Mouse (Mus musculus): ENCODE results near the gene Fgfr1op. TPM values are rescaled to one million over a fixed set of nuclear protein-coding genes. Genes with fewer than 3 reads are reported as not detected.

Fgfr1op gene
- polyA plus RNA-seq, 1 experiment from 2014 or later, result 55.2 TPM

DNA sequence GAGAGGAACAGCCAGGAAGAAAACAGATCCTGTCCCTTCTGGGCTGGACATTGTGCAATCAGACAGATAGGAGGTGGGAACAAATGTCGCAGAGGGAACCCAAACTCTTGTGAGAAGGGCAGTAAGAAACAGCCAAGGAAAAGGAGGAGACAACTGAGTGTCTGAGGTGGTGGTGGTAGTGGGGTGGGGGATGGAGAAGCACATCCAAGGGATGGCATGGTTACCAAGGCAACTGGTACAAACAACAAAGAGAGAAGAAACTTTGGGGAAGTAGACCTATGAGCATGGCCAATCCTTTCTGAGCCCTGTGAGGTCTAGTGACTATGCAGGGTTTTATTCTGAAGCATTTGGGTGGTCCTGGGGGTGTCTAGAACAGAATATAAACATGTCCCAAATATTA lies 49.1 kb downstream of the Fgfr1op start:
- DNase-seq (ENCODE audit: low spot score), result no peak
- no peaks in the 10 kb centered on the region for H3K9me3 ChIP-seq (replicated peaks)
- WGBS, result 85% methylated on average over 1 of the region's 1 CpGs

DNA sequence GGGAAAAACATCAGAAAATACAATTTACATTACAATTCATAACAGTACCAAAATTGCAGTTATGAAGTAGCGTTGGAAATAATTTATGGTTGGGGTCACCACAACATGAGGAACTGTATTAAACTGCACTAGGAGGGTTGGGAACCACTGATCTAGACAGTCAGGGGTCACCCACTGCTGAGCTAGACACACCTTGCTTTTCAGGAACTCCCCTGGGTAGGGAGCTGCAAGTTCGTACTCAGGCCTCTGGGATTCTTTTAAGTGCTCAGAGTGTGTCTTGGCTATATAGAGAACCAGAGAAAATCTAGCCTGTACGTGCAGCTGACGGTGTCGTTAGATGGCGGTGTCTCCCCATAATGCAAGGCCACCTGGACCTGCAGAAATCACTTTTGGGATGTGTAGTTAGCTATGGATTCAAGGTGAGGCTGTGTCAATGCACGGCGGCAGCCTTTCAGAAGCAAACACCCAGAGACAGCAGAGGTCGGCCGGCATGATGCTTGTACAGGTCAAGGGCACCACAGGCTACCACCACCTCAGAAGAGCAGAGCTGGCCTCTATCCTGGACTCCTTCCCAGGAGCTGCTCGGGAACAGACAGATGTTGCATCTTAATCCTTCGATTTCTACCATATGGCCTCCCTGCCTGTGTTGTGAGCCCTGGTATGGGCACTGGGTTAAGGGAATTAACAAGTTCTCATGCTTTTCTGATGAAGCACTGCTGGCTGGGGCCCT lies 49.9 kb downstream of the Fgfr1op start:
- no peaks in the 10 kb centered on the region for H3K36me3 ChIP-seq
- no peaks in the 10 kb centered on the region for H3K27me3 ChIP-seq (ENCODE audit: low read depth, poor library complexity, severe bottlenecking)
- no peaks in the 10 kb centered on the region for H3K4me1 ChIP-seq
- H3K27ac ChIP-seq, result no peak overlapping the region
- H3K4me3 ChIP-seq, result no peak overlapping the region
- H3K9me3 ChIP-seq (replicated peaks), result no peaks in the 10 kb centered on the region
- WGBS, result 92% methylated on average over 12 of the region's 12 CpGs
- DNase-seq (ENCODE audit: low spot score), result no peak

More for the DNA sequence above, 49.1 kb downstream of the Fgfr1op start:
- H3K4me3 ChIP-seq, result no peak overlapping the region
- no peaks in the 10 kb centered on the region for H3K36me3 ChIP-seq
- no peak overlapping the region for H3K27ac ChIP-seq
- no peaks in the 10 kb centered on the region for H3K4me1 ChIP-seq
- no peaks in the 10 kb centered on the region for H3K27me3 ChIP-seq (ENCODE audit: low read depth, poor library complexity, severe bottlenecking)

- no peaks in the 10 kb centered on the region for H3K4me1 ChIP-seq
- no peaks in the 10 kb centered on the region for H3K27me3 ChIP-seq (ENCODE audit: low read depth, poor library complexity, severe bottlenecking)
- 91% methylated on average over 10 of the region's 10 CpGs for WGBS
- no peak for DNase-seq (ENCODE audit: low spot score)
- H3K4me3 ChIP-seq, result no peak overlapping the region
- no peaks in the 10 kb centered on the region for H3K9me3 ChIP-seq (replicated peaks)
- H3K36me3 ChIP-seq, result no peaks in the 10 kb centered on the region
- no peak overlapping the region for H3K27ac ChIP-seq
These were observed 57.9 kb downstream of the Fgfr1op start for GRCm38 (mm10) chr17:8223225-8223624.

GRCm38 (mm10) chr17:8224072-8224471 lies 58.8 kb downstream of the Fgfr1op start:
- H3K36me3 ChIP-seq, result no peaks in the 10 kb centered on the region
- DNase-seq (ENCODE audit: low spot score), result no peak
- no peak overlapping the region for H3K4me3 ChIP-seq
- H3K27ac ChIP-seq, result no peak overlapping the region
- H3K4me1 ChIP-seq, result no peaks in the 10 kb centered on the region
- H3K9me3 ChIP-seq (replicated peaks), result no peaks in the 10 kb centered on the region
- H3K27me3 ChIP-seq (ENCODE audit: low read depth, poor library complexity, severe bottlenecking), result 0 out of 2 replicates have a peak, but pooled peaks cover 3% of the 10 kb centered on the region
- 80% methylated on average over 1 of the region's 1 CpGs for WGBS

- 0 out of 2 replicates have a peak, but pooled peaks cover 3% of the 10 kb centered on the region for H3K27me3 ChIP-seq (ENCODE audit: low read depth, poor library complexity, severe bottlenecking)
These were observed 59.9 kb downstream of the Fgfr1op start for GRCm38 (mm10) chr17:8225166-8225565.

DNA sequence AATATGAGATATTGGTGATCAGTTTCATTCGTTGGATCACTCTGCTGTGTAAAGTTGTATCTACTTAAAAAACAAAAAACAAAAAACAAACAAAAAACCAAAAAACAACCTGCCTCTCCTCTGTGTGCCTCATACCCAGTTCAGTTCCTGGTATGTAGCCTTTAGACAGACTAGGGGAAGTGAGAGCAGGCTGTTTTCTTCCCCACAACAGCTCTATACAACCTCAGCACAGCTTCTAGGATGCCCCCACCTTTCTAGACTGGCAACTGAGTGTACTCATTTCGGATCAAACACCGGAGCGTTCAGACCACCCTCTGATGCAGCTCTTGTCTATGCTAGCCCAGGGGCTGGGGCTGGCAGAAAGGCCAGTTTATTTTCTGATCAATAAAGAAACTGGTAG lies 60.4 kb downstream of the Fgfr1op start:
- no peaks in the 10 kb centered on the region for H3K4me1 ChIP-seq
- 78% methylated on average over 4 of the region's 4 CpGs for WGBS
- H3K36me3 ChIP-seq, result no peaks in the 10 kb centered on the region
- no peak overlapping the region for H3K27ac ChIP-seq
- H3K9me3 ChIP-seq (replicated peaks), result no peaks in the 10 kb centered on the region
- DNase-seq (ENCODE audit: low spot score), result no peak
- no peak overlapping the region for H3K4me3 ChIP-seq
- 0 out of 2 replicates have a peak, but pooled peaks cover 3% of the 10 kb centered on the region for H3K27me3 ChIP-seq (ENCODE audit: low read depth, poor library complexity, severe bottlenecking)

More at GRCm38 (mm10) chr17:8225166-8225565, 59.9 kb downstream of the Fgfr1op start:
- no peaks in the 10 kb centered on the region for H3K4me1 ChIP-seq
- 96% methylated on average over 2 of the region's 2 CpGs for WGBS
- H3K27ac ChIP-seq, result no peak overlapping the region
- no peak overlapping the region for H3K4me3 ChIP-seq
- H3K36me3 ChIP-seq, result no peaks in the 10 kb centered on the region
- H3K9me3 ChIP-seq (replicated peaks), result no peaks in the 10 kb centered on the region
- DNase-seq (ENCODE audit: low spot score), result no peak

DNA sequence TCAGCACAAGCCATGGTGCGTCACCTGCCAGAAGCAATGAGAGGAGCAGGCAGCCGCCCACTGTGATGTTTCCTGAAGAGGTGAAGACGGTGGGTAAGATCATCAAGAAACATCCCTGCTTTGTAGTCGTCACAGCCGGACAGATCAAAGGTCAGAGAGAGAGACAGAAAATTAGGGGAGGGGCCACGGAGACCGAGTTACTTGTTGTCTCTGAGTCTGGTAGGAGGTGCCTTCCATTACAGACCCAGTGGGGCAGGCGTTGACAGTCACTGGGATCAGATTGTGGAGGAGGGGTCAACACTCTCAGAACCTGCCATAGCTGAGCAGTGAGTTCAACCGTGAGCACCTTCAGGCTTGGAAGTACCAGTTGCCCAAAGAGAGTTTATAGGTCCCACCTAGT lies 63.3 kb downstream of the Fgfr1op start:
- no peak overlapping the region for H3K4me3 ChIP-seq
- H3K4me1 ChIP-seq, result peaks cover 3% of the 10 kb centered on the region
- no peak for DNase-seq (ENCODE audit: low spot score)
- H3K36me3 ChIP-seq, result no peaks in the 10 kb centered on the region
- WGBS, result 51% methylated on average over 9 of the region's 9 CpGs
- H3K9me3 ChIP-seq (replicated peaks), result no peaks in the 10 kb centered on the region
- no peak overlapping the region for H3K27ac ChIP-seq
- 0 out of 2 replicates have a peak, but pooled peaks cover 3% of the 10 kb centered on the region for H3K27me3 ChIP-seq (ENCODE audit: low read depth, poor library complexity, severe bottlenecking)

DNA sequence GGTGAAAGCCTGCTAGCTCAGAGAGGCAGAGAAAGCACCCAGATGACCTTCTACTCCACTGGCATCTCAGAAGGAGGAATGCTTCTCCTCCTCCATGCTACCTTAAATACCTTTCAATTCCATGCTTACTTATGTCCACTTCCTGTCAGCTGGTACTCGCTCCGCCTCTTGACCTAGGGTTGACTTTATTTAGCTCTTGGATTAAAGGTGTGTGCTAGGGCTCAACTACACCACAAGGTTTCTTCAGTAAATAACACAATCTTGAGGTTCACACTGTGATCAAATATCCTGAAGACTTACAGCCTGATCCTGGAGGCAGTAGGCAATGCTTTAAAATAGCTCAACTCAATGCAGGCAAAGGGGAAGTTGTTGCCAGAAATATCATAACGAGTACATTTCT lies 64.3 kb downstream of the Fgfr1op start:
- H3K36me3 ChIP-seq, result no peaks in the 10 kb centered on the region
- no peaks in the 10 kb centered on the region for H3K9me3 ChIP-seq (replicated peaks)
- 0 out of 2 replicates have a peak, but pooled peaks cover 3% of the 10 kb centered on the region for H3K27me3 ChIP-seq (ENCODE audit: low read depth, poor library complexity, severe bottlenecking)
- no peak for DNase-seq (ENCODE audit: low spot score)
- H3K27ac ChIP-seq, result no peak overlapping the region
- no peak overlapping the region for H3K4me3 ChIP-seq
- WGBS, result 89% methylated on average over 3 of the region's 3 CpGs
- H3K4me1 ChIP-seq, result peaks cover 11% of the 10 kb centered on the region

DNA sequence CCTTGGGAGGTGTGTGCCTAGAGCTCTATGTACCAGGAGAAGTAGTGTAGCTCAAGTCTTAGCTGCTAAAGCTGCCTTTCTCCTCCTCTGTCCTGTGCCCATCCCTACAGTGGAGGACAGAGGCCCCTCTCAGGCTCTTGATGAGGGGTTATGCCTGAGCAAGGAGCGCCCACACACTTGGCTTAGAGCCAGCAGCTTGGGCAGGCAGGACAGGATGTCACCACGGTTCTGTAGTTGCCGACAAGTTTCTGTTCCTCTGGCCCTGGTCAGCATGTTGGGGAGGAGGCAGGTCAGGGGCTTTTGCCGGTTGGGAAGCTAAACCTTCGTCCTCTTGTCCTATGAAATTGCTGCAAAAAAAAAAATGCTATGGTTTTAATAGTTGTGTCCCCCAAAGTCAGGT lies 66.8 kb downstream of the Fgfr1op start:
- no peak for DNase-seq (ENCODE audit: low spot score)
- H3K27ac ChIP-seq, result no peak overlapping the region
- H3K4me3 ChIP-seq, result no peak overlapping the region
- H3K27me3 ChIP-seq (ENCODE audit: low read depth, poor library complexity, severe bottlenecking), result 0 out of 2 replicates have a peak, but pooled peaks cover 3% of the 10 kb centered on the region
- no peaks in the 10 kb centered on the region for H3K9me3 ChIP-seq (replicated peaks)
- H3K4me1 ChIP-seq, result peaks cover 11% of the 10 kb centered on the region
- 83% methylated on average over 5 of the region's 5 CpGs for WGBS
- H3K36me3 ChIP-seq, result no peaks in the 10 kb centered on the region

DNA sequence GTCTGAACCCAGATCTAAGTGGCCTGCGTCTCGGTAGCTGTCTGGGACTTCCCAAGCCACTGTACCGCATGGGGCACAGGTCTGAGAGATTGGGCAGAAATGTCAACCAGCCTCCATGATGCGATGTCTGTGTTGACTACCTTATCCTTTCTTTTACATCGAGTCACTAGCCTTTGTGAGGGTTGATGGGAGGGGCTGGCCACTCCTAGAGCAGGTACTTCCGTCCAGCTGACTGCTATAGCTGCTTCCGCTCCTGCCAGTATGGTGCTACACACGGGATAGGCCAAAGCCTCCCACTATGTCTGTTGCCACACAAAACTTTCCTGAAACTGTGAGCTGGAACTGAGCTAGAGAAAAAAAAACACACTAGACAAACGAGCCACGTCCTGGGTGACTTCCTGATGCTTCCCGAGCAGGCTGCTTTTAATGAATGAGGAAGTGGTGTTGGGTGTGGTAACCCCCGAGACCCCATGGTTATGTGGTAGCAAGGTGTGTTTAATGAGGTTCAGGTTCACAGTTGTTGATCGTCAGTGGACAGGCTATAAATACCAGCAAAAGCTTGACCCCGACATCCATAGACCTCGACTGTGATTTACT lies 68.4 kb downstream of the Fgfr1op start:
- no peaks in the 10 kb centered on the region for H3K36me3 ChIP-seq

GRCm38 (mm10) chr17:8234537-8234936 lies 69.2 kb downstream of the Fgfr1op start:
- DNase-seq (ENCODE audit: low spot score), result no peak
- H3K36me3 ChIP-seq, result no peaks in the 10 kb centered on the region
- H3K27ac ChIP-seq, result no peak overlapping the region
- no peak overlapping the region for H3K4me3 ChIP-seq
- H3K9me3 ChIP-seq (replicated peaks), result no peaks in the 10 kb centered on the region
- 85% methylated on average over 4 of the region's 4 CpGs for WGBS
- H3K27me3 ChIP-seq (ENCODE audit: low read depth, poor library complexity, severe bottlenecking), result no peaks in the 10 kb centered on the region
- H3K4me1 ChIP-seq, result peaks cover 11% of the 10 kb centered on the region

More for the DNA sequence above, 68.4 kb downstream of the Fgfr1op start:
- 0 out of 2 replicates have a peak, but pooled peaks cover under 1% of the 10 kb centered on the region for H3K27me3 ChIP-seq (ENCODE audit: low read depth, poor library complexity, severe bottlenecking)
- H3K27ac ChIP-seq, result no peak overlapping the region
- DNase-seq (ENCODE audit: low spot score), result no peak
- H3K9me3 ChIP-seq (replicated peaks), result no peaks in the 10 kb centered on the region
- 67% methylated on average over 15 of the region's 15 CpGs for WGBS
- peaks cover 11% of the 10 kb centered on the region for H3K4me1 ChIP-seq
- H3K4me3 ChIP-seq, result no peak overlapping the region

DNA sequence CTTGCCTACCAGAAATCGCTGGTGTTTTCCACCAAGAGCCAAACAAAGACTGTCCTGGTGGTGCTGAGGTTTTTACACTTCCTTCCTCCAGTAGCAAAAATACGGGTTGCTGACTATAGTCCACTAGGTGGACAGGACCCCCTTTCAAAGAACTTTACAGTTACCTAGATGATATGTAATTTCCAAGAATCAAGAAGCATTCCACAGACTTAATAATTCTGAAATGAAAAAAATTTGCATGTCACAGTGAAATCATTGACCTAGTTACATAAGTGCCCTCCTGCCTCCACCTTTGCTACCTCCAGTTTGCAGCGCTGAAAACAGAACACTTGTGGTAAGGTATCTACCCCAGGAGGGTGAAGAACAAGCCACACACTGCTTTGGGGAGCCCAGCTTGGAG lies 70.4 kb downstream of the Fgfr1op start, which contains the start of gene Ccr6:
Gene Ccr6, plus strand, starts transcription at position 301 of the 400 bp plus-strand sequence.
- Histone ChIP-seq H3K4me3 (no peak within 1 kb of the TSS), H3K27me3 (ENCODE audit: low read depth, poor library complexity, severe bottlenecking) (no peaks in the 10 kb centered on the region), H3K4me1 (peaks cover 14% of the 10 kb centered on the region), H3K9me3 (replicated peaks) (no peaks in the 10 kb centered on the region), H3K36me3 (no peaks in the 10 kb centered on the region), H3K27ac (no peak within 1 kb of the TSS)
- 90% methylated on average over 3 of the region's 3 CpGs for WGBS
- DNase-seq (ENCODE audit: low spot score), result no peak

GRCm38 (mm10) chr17:8238012-8238710 lies 72.9 kb downstream of the Fgfr1op start:
- Histone ChIP-seq H3K27me3 (ENCODE audit: low read depth, poor library complexity, severe bottlenecking) (no peaks in the 10 kb centered on the region), H3K9me3 (replicated peaks) (no peaks in the 10 kb centered on the region), H3K36me3 (no peaks in the 10 kb centered on the region), H3K4me3 (no peak overlapping the region), H3K4me1 (peaks cover 17% of the 10 kb centered on the region), H3K27ac (no peak overlapping the region)
- DNase-seq (ENCODE audit: low spot score), result no peak
- 81% methylated on average over 15 of the region's 15 CpGs for WGBS

All from limb, embryonic 10.5 days (tissue).